ENCODE assay signal across 23 mouse cellular contexts in genomic region chr10:76575374-76575773, GRCm38 (mm10). TPM values are rescaled to one million over a fixed set of nuclear protein-coding genes. Genes with fewer than 3 reads are reported as not detected.
DNase-seq lines count a peak whose midpoint lies in the region; ATAC-seq and TF ChIP-seq lines count a peak whose summit lies in the region.
"Had no signal": no experiment of that assay in that cellular context is flagged by ENCODE, and none has a peak within 500 bp of the region (broad histone marks: within the 10 kb centered on the region; RNA-seq: fewer than 3 reads in every experiment).

Gene Ftcd, plus strand, starts transcription at chr10:76575648.

- H3K9ac ChIP-seq in kidney, embryonic 15.5 days = no peak within 1 kb of the TSS
- H3K9ac ChIP-seq in liver, adult 2 months (ENCODE audit: low read depth, low read length) = peak within 1 kb of the TSS; percentile 80
- peak within 1 kb of the TSS; percentile 51 for H3K9ac ChIP-seq in liver, postnatal 0 days (replicated peaks)
- no peak within 1 kb of the TSS for H3K9ac ChIP-seq in hindbrain, embryonic 11.5 days (ENCODE audit: low read depth, low read length)
- H3K9ac ChIP-seq: forebrain, embryonic 13.5 days; hindbrain, embryonic 14.5 days; limb, embryonic 12.5 days; lung, embryonic 15.5 days; stomach, embryonic 15.5 days had no signal

- ATAC-seq in kidney, embryonic 15.5 days (replicated peaks; ENCODE audit: low FRiP score) = no peak
- peak; percentile 77 for ATAC-seq in liver, postnatal 0 days
- ATAC-seq in hindbrain, embryonic 11.5 days (ENCODE audit: low FRiP score) = no peak
- ATAC-seq: forebrain, embryonic 13.5 days; intestine, postnatal 0 days; Patski had no signal

- no peak within 1 kb of the TSS for H3K27ac ChIP-seq in kidney, embryonic 15.5 days
- peak within 1 kb of the TSS; percentile 95 for H3K27ac ChIP-seq in liver, adult 2 months (replicated peaks; ENCODE audit: insufficient read depth, low read depth, low read length)
- H3K27ac ChIP-seq in liver, postnatal 0 days (ENCODE audit: low read depth) = peak within 1 kb of the TSS; percentile 93
- no peak within 1 kb of the TSS for H3K27ac ChIP-seq in hindbrain, embryonic 11.5 days (ENCODE audit: low read depth, low read length)
- H3K27ac ChIP-seq: forebrain, embryonic 13.5 days; hindbrain, embryonic 14.5 days; limb, embryonic 12.5 days; lung, embryonic 15.5 days; stomach, embryonic 15.5 days had no signal

- no peaks in the 10 kb centered on the region for H3K4me1 ChIP-seq in kidney, embryonic 15.5 days
- H3K4me1 ChIP-seq in liver, adult 2 months (ENCODE audit: control insufficient read depth, insufficient read depth, low read length) = peaks cover 29% of the 10 kb centered on the region
- H3K4me1 ChIP-seq in liver, postnatal 0 days (ENCODE audit: insufficient read depth) = peaks cover 8% of the 10 kb centered on the region; the same call in 1 of the 2 replicates
- no peaks in the 10 kb centered on the region for H3K4me1 ChIP-seq in hindbrain, embryonic 11.5 days (replicated peaks; ENCODE audit: control insufficient read depth, insufficient read depth, low read length)
- H3K4me1 ChIP-seq: forebrain, embryonic 13.5 days; limb, embryonic 12.5 days; lung, embryonic 15.5 days; stomach, embryonic 15.5 days had no signal

- TF ChIP-seq POLR2A in liver, adult 2 months (IDR thresholded peaks at IDR 0.05; ENCODE audit: extremely low read depth, insufficient read depth, low read length) = peak; percentile 80; the same call in 1 of the 2 replicates

- H3K79me2 ChIP-seq in liver, adult 2 months (ENCODE audit: control insufficient read depth, insufficient read depth, low read length) = no peaks in the 10 kb centered on the region

- no peak for TF ChIP-seq CTCF in liver, adult 2 months (IDR thresholded peaks at IDR 0.05; ENCODE audit: low read depth, low read length)
- no peak for TF ChIP-seq CTCF in liver, postnatal 0 days (IDR thresholded peaks at IDR 0.05; ENCODE audit: low read depth)

- TF ChIP-seq EP300 in liver, postnatal 0 days (IDR thresholded peaks at IDR 0.05; ENCODE audit: low read depth) = no peak; the same call in 1 of the 2 replicates

- H3K27me3 ChIP-seq in kidney, embryonic 15.5 days = no peaks in the 10 kb centered on the region
- H3K27me3 ChIP-seq in liver, adult 2 months (ENCODE audit: control insufficient read depth, insufficient read depth, low read length) = no peaks in the 10 kb centered on the region
- H3K27me3 ChIP-seq in liver, postnatal 0 days (ENCODE audit: insufficient read depth, low read length) = no peaks in the 10 kb centered on the region
- no peaks in the 10 kb centered on the region for H3K27me3 ChIP-seq in hindbrain, embryonic 11.5 days (ENCODE audit: control insufficient read depth, insufficient read depth, low read length)
- H3K27me3 ChIP-seq: forebrain, embryonic 13.5 days; limb, embryonic 12.5 days; lung, embryonic 15.5 days; Patski; stomach, embryonic 15.5 days had no signal

- no peak within 1 kb of the TSS for H3K4me3 ChIP-seq in kidney, embryonic 15.5 days (replicated peaks)
- H3K4me3 ChIP-seq in liver, adult 2 months (ENCODE audit: insufficient read depth, low read depth, low read length) = peak within 1 kb of the TSS; percentile 74
- peak within 1 kb of the TSS; percentile 26; the same call in 1 of the 2 replicates for H3K4me3 ChIP-seq in liver, postnatal 0 days (ENCODE audit: low read depth, low read length)
- no peak within 1 kb of the TSS for H3K4me3 ChIP-seq in hindbrain, embryonic 11.5 days (ENCODE audit: low read depth, low read length)
- H3K4me3 ChIP-seq: forebrain, embryonic 13.5 days; limb, embryonic 12.5 days; lung, embryonic 15.5 days; stomach, embryonic 15.5 days had no signal

- 90% methylated on average over 3 of the region's 3 CpGs for WGBS in kidney, embryonic 15.5 days
- 34% methylated on average over 3 of the region's 3 CpGs for WGBS in liver, adult 2 months
- WGBS in liver, postnatal 0 days (ENCODE audit: insufficient replicate concordance) = 62% methylated on average over 3 of the region's 3 CpGs
- WGBS in hindbrain, embryonic 11.5 days = 67% methylated on average over 3 of the region's 3 CpGs

- H3K4me2 ChIP-seq in kidney, embryonic 15.5 days = no peak within 1 kb of the TSS
- H3K4me2 ChIP-seq in liver, postnatal 0 days (ENCODE audit: low read depth, low read length) = peak within 1 kb of the TSS; percentile 58
- no peak within 1 kb of the TSS for H3K4me2 ChIP-seq in hindbrain, embryonic 11.5 days (replicated peaks; ENCODE audit: low read depth, low read length)
- H3K4me2 ChIP-seq: forebrain, embryonic 13.5 days; hindbrain, embryonic 14.5 days; limb, embryonic 12.5 days; lung, embryonic 15.5 days; midbrain, embryonic 11.5 days; stomach, embryonic 15.5 days had no signal

- H3K36me3 ChIP-seq in kidney, embryonic 15.5 days = no peaks in the 10 kb centered on the region
- H3K36me3 ChIP-seq in liver, adult 2 months (ENCODE audit: control insufficient read depth, insufficient read depth, low read length) = peaks cover 8% of the 10 kb centered on the region; the same call in 1 of the 2 replicates
- no peaks in the 10 kb centered on the region; the same call in 1 of the 2 replicates for H3K36me3 ChIP-seq in liver, postnatal 0 days (replicated peaks; ENCODE audit: insufficient read depth, low read length)
- no peaks in the 10 kb centered on the region for H3K36me3 ChIP-seq in hindbrain, embryonic 11.5 days (ENCODE audit: control insufficient read depth, insufficient read depth, low read length)
- H3K36me3 ChIP-seq: limb, embryonic 12.5 days; lung, embryonic 15.5 days; stomach, embryonic 15.5 days had no signal

- DNase-seq in adrenal gland, adult 2 months = peak; percentile 6
- DNase-seq in adrenal gland, adult (ENCODE audit: inconsistent age in 2 of 2, low spot score in 1 of 2) = no peak
- DNase-seq in kidney, adult 18-20 months = peak; percentile 56
- DNase-seq in liver, adult 2 months (ENCODE audit: extremely low read depth, low read depth, low spot score) = peak; percentile 95
- peak; percentile 64 for DNase-seq in liver, postnatal 0 days
- no peak for DNase-seq in hindbrain, embryonic 11.5 days (ENCODE audit: low spot score)
- no peak for DNase-seq in heart, adult 8-10 months (ENCODE audit: low spot score)
- DNase-seq: cerebellum, adult 9-11 months; gastrocnemius, postnatal 25 days; heart, postnatal 10 days; lung, postnatal 4 days; thymus, adult 18-20 months had no signal

- H3K9me3 ChIP-seq in kidney, embryonic 15.5 days (replicated peaks) = no peaks in the 10 kb centered on the region
- H3K9me3 ChIP-seq in liver, postnatal 0 days (ENCODE audit: low read length) = no peaks in the 10 kb centered on the region
- no peaks in the 10 kb centered on the region for H3K9me3 ChIP-seq in hindbrain, embryonic 11.5 days (ENCODE audit: control insufficient read depth, low read length)
- H3K9me3 ChIP-seq: forebrain, embryonic 13.5 days; limb, embryonic 12.5 days; lung, embryonic 15.5 days; stomach, embryonic 15.5 days had no signal

RNA-seq across cellular contexts. Expression of gene Ftcd, which starts in this region (rescaled TPM):
- under 1 TPM in 1 of 2 experiments, not detected in 1; 0.95 TPM for total RNA-seq in adrenal gland, adult 2 months (2021)
- 0.33 TPM in 1 of 2 replicates, not detected in the other for polyA plus RNA-seq in adrenal gland, adult 2 months (2012; rRNA removed)
- polyA plus RNA-seq in kidney, embryonic 15.5 days (2015; fragmentation: Nextera tagmentation; extraction: Ambion mirVana) = 0.66 and 0.97 TPM in 2 replicates
- 335 and 349 TPM in 2 replicates for total RNA-seq in liver, adult 2 months (2014; rRNA removed)
- 526 and 676 TPM in 2 replicates for polyA plus RNA-seq in liver, adult 2 months (2012; rRNA removed)
- polyA plus RNA-seq in liver, postnatal 0 days (2015; fragmentation: Nextera tagmentation; extraction: Ambion mirVana) = 171 TPM in 2 replicates
- polyA plus RNA-seq in hindbrain, embryonic 11.5 days (2014; fragmentation: Nextera tagmentation; extraction: Ambion mirVana) = not detected in 2 replicates
- not detected for total RNA-seq in heart, adult 8-10 months (2022)
- total RNA-seq: gastrocnemius, postnatal 25 days had no signal
- polyA plus RNA-seq: embryonic facial prominence, embryonic 11.5 days; forebrain, embryonic 13.5 days; hindbrain, embryonic 14.5 days; limb, embryonic 12.5 days; lung, embryonic 15.5 days; midbrain, embryonic 11.5 days; urinary bladder, adult 2 months had no signal

Comparison
In these comparisons a context has a peak if more than half of its experiments do, and no peak if none do; other contexts are left out.
1. RNA of gene Ftcd (total RNA-seq): 335 to 349 TPM in liver, adult 2 months; 0.95 TPM in adrenal gland, adult 2 months and not detected in heart, adult 8-10 months; every median in the first group is over 100 times any median in the second.
2. RNA of gene Ftcd (polyA plus RNA-seq): 526 to 676 TPM in liver, adult 2 months and 171 TPM in liver, postnatal 0 days; 0.66 to 0.97 TPM in kidney, embryonic 15.5 days, 0.33 TPM in adrenal gland, adult 2 months and not detected in hindbrain, embryonic 11.5 days; every median in the first group is over 10 times any median in the second.
3. Peak in DNase-seq in adrenal gland, adult 2 months; RNA of the gene not detected or under 1 TPM.
4. DNase-seq: peak in kidney, adult 18-20 months (single experiment), liver, adult 2 months (single experiment) and liver, postnatal 0 days (single experiment); none in adrenal gland, adult (0 of 2), hindbrain, embryonic 11.5 days (single experiment) and heart, adult 8-10 months (single experiment).
5. H3K27ac ChIP-seq: peak in liver, adult 2 months (single experiment) and liver, postnatal 0 days (single experiment); none in kidney, embryonic 15.5 days (single experiment) and hindbrain, embryonic 11.5 days (single experiment).
6. H3K4me3 ChIP-seq: peak in liver, adult 2 months (single experiment) and liver, postnatal 0 days (single experiment); none in kidney, embryonic 15.5 days (single experiment) and hindbrain, embryonic 11.5 days (single experiment).
7. H3K9ac ChIP-seq: peak in liver, adult 2 months (single experiment) and liver, postnatal 0 days (single experiment); none in kidney, embryonic 15.5 days (single experiment) and hindbrain, embryonic 11.5 days (single experiment).